Mouse (Mus musculus) forebrain, embryonic 16.5 days (tissue): Measurements from ENCODE around the gene Col25a1. TPM values are rescaled to one million over a fixed set of nuclear protein-coding genes. Genes with fewer than 3 reads are reported as not detected.
A peak's percentile ranks its signal among the peaks of the same experiment; 100 is the strongest.

Experiments used
- ATAC-seq: fragments of 200-750 bp; cut with Nextera tagmentation; 2 replicates; pipeline ENCODE4 v1.8.0; 2017; ENCODE audit warnings: mild to moderate bottlenecking, moderate library complexity
- H3K27ac ChIP-seq: fragments of 300-500 bp; sonication (generic); 2 replicates; pipeline ENCODE4 v1.5.1; 2014; ENCODE audit warnings: low read length, control low read depth
- H3K27me3 ChIP-seq: fragments of 300-500 bp; sonication (generic); replicated peaks from 2 replicates; pipeline ENCODE4 v1.6.1; 2014; ENCODE audit warnings: low read length; ENCODE audit not compliant: control insufficient read depth, insufficient read depth
- H3K36me3 ChIP-seq: fragments of 300-500 bp; sonication (generic); 2 replicates; pipeline ENCODE4 v1.6.1; 2014; ENCODE audit not compliant: control insufficient read depth, insufficient read depth
- H3K4me1 ChIP-seq: fragments of 300-500 bp; sonication (generic); replicated peaks from 2 replicates; pipeline ENCODE4 v1.6.1; 2014; ENCODE audit warnings: low read length; ENCODE audit not compliant: control insufficient read depth, insufficient read depth
- H3K4me2 ChIP-seq: fragments of 300-500 bp; sonication (generic); 2 replicates; pipeline ENCODE4 v1.6.1; 2014; ENCODE audit warnings: mild to moderate bottlenecking, low read length, control low read depth
- H3K4me3 ChIP-seq: fragments of 300-500 bp; sonication (generic); replicated peaks from 2 replicates; pipeline ENCODE4 v1.5.1; 2014; ENCODE audit warnings: mild to moderate bottlenecking, low read length, control low read depth
- H3K9ac ChIP-seq: fragments of 300-500 bp; sonication (generic); replicated peaks from 2 replicates; pipeline ENCODE4 v1.6.1; 2014; ENCODE audit warnings: low read depth, low read length, control low read depth
- H3K9me3 ChIP-seq: fragments of 300-500 bp; sonication (generic); 2 replicates; pipeline ENCODE4 v1.6.1; 2016; ENCODE audit warnings: low read length; ENCODE audit not compliant: control insufficient read depth
- WGBS: fragments of 180-500 bp; shearing (Covaris S2); extraction: QIAGEN DNeasy Blood & Tissue Kit; methylation state at CpG from one replicate; pipeline ENCODE4 v1.1.7; 2014; 5-methylcytosine and 5-hydroxymethylcytosine counted together
- polyA plus RNA-seq: library from polyadenylated mRNA; unstranded; fragments of >200 nt; fragmentation: Nextera tagmentation; extraction: Ambion mirVana; gene quantifications from 2 replicates; pipeline ENCODE4 v1.2.1, GENCODE M21; 2015

Col25a1 gene
- polyA plus RNA-seq, result 4.1 and 6.3 TPM in 2 replicates

DNA sequence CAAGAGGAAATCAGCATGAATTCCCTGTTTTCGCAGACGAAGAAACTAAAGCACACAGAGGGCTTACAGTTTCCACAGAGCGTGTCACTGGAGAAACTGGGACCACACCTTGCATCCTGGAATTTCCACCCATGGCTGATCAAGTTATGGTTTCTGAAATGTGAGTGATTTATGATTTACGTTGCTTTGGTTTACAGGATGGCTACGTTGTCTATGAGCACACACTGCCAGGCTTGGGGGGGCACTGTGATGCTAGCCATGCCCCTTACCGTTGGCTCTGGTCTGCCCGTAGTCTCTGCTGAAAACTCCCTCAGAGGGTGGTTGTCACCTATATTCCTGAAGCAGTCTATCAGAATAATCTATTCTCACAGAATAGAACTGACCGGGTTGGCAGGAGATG, at the start of gene Col25a1:
Gene Col25a1, plus strand, starts transcription at position 301 of the 400 bp plus-strand sequence.
- WGBS, result 87% methylated on average over 8 of the region's 8 CpGs
- Histone ChIP-seq H3K4me1 (peaks cover 6% of the 10 kb centered on the region), H3K27ac (no peak within 1 kb of the TSS), H3K4me2 (no peak within 1 kb of the TSS), H3K36me3 (no peaks in the 10 kb centered on the region), H3K9ac (no peak within 1 kb of the TSS), H3K4me3 (no peak within 1 kb of the TSS), H3K27me3 (no peaks in the 10 kb centered on the region), H3K9me3 (no peaks in the 10 kb centered on the region)
- ATAC-seq, result no peak

DNA sequence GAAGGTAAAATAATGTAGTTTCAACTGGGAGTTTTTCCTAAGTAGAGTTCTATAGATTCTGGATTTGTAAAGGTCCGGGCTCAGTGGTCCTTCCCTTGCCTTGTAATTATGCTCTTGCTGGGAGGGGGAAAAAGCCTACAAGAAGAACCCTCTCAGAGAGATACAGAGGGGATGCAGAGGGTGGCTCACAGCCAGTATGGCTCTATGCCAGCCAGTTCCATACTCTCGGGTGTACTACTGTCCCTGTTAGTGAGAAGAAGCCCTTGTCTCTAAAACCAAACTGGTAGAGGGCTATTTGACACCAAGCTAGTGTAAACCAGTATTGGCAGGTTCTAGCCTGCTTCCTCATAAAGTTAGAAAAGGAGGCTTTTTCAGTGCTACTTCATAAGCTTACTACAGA, 48.0 kb upstream of the Col25a1 start:
- no peak for ATAC-seq
- Histone ChIP-seq H3K27ac (no peak overlapping the region), H3K36me3 (no peaks in the 10 kb centered on the region), H3K27me3 (no peaks in the 10 kb centered on the region), H3K4me3 (no peak overlapping the region), H3K4me1 (no peaks in the 10 kb centered on the region), H3K9ac (no peak overlapping the region), H3K4me2 (no peak overlapping the region), H3K9me3 (no peaks in the 10 kb centered on the region)
- 32% methylated on average over 2 of the region's 2 CpGs for WGBS

DNA sequence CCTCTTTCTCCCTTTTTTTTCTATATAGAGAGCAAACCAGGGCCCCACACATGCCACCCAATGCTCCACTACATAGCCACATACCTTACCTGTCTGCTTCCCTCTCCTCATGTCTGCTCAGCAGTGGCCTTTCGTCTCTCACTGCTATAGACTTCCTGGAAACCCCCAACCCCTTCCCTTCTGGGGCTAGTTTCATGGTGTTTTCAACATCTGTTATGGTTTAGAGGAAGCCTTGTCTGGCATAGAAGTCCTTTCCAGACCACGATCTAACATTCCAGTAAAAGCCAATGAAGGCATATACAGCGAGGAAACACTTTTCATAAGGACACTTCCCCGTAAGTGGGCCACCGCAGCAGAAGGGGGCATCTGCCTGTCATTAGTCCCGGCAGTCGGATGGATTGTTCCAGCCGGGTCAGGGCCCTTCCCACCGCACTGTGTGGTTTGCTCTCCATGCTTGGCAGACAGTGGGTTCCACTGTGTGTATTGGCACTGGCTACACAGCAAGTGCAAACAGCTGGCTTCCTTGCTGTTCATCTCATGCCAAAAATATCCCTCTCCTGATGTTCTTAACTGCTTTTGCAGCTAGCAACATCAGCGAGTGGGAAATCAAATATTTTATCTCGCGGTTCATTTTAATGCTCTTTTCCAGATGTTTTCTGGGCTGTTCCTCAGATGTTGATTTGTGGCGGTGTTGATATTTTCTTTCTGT, 44.8 kb upstream of the Col25a1 start:
- H3K9me3 ChIP-seq, result no peaks in the 10 kb centered on the region

DNA sequence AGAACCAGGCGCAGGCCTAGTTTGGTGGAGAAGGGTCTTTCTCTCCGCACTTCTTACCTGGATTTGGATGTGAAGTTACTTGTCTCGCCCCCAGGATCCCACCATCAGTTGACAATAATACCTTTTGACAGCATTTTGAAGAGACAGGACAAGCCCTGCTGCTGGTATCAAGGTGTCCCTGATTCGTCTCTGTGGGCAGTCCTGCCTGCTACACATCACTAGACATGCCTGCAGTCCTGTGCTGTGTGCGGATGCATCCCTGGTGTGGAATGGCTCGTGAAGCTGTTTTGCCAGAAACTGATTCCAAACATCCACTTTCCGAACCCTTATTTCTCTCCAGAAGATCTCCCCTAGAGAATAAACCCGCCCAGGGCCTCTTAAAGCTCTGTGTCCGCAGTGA, 43.8 kb upstream of the Col25a1 start:
- ATAC-seq, result no peak
- Histone ChIP-seq H3K4me2 (no peak overlapping the region), H3K36me3 (no peaks in the 10 kb centered on the region), H3K27me3 (no peaks in the 10 kb centered on the region), H3K9me3 (no peaks in the 10 kb centered on the region), H3K27ac (no peak overlapping the region), H3K4me3 (no peak overlapping the region), H3K4me1 (no peaks in the 10 kb centered on the region; the same call in 1 of the 2 replicates), H3K9ac (no peak overlapping the region)
- WGBS, result 85% methylated on average over 9 of the region's 9 CpGs

More for the DNA sequence above, 44.8 kb upstream of the Col25a1 start:
- Histone ChIP-seq H3K4me2 (no peak overlapping the region), H3K27ac (no peak overlapping the region), H3K36me3 (no peaks in the 10 kb centered on the region), H3K4me3 (no peak overlapping the region), H3K4me1 (no peaks in the 10 kb centered on the region; the same call in 1 of the 2 replicates), H3K27me3 (no peaks in the 10 kb centered on the region), H3K9ac (no peak overlapping the region)
- 83% methylated on average over 13 of the region's 13 CpGs for WGBS
- no peak; the same call in 1 of the 2 replicates for ATAC-seq

- no peaks in the 10 kb centered on the region for H3K36me3 ChIP-seq
- ATAC-seq, result no peak
- no peaks in the 10 kb centered on the region for H3K27me3 ChIP-seq
- H3K4me1 ChIP-seq, result no peaks in the 10 kb centered on the region; the same call in 1 of the 2 replicates
- no peaks in the 10 kb centered on the region for H3K9me3 ChIP-seq
- no peak overlapping the region for H3K4me2 ChIP-seq
- no peak overlapping the region for H3K27ac ChIP-seq
- no peak overlapping the region for H3K4me3 ChIP-seq
- H3K9ac ChIP-seq, result no peak overlapping the region
- 91% methylated on average over 9 of the region's 9 CpGs for WGBS
Measured at GRCm38 (mm10) chr3:130088654-130089053, 42.6 kb upstream of the Col25a1 start.

DNA sequence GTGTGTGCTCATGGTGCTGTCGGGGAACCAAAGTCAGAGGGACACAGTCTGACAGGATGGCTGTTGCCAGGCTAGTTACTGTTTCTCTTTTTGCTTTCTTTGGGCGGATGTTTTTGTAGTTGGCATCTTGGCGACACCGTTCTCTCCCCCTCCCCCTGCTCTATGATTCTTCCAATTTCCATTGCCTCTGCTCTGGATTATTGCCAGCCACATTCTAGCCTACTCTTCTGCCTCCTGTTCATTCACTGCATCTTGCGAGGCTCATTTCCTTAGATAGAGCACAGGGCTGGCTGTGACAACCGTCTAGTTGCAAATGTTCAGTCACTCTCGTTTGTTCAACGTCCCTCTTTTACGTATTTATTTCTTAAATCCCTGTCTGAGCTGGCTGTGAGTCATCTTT, 40.8 kb upstream of the Col25a1 start:
- 43% methylated on average over 9 of the region's 9 CpGs for WGBS
- ATAC-seq, result 0 out of 2 replicates have a peak, but pooled peaks have one; percentile 22

DNA sequence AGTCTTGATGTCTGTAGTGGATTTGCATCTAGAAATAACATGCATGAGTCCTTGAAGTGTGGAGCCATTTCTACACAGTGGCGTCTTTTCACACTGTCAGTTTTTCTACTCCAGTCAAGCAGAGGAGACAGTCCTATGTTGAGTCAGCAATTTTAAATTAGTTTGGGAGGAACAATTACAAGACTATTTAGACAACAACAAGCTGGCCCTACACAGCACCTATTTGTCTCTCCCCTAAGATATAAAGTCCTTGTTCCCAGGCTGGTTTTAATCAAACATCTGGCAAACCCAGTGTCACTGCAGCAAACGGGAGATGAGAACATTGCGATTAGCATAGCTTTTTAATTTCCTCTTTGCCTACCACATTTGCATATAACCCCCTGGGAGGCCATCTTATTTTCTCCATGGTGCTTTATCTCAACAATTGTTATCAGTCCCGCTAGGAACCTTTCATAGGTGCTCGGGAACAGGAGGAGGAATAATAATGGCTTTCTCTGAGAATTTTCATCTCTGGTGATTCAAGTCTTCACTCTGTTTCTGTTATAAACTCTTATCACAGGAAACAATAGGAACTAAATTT, 37.1 kb upstream of the Col25a1 start:
- 49% methylated on average over 5 of the region's 5 CpGs for WGBS
- Histone ChIP-seq H3K4me1 (no peaks in the 10 kb centered on the region; the same call in 1 of the 2 replicates), H3K4me3 (no peak overlapping the region), H3K27ac (no peak overlapping the region), H3K27me3 (no peaks in the 10 kb centered on the region), H3K4me2 (no peak overlapping the region), H3K36me3 (no peaks in the 10 kb centered on the region), H3K9me3 (no peaks in the 10 kb centered on the region), H3K9ac (no peak overlapping the region)
- ATAC-seq, result no peak

More for the DNA sequence above, 40.8 kb upstream of the Col25a1 start:
- Histone ChIP-seq H3K9me3 (no peaks in the 10 kb centered on the region), H3K4me3 (no peak overlapping the region), H3K4me1 (no peaks in the 10 kb centered on the region; the same call in 1 of the 2 replicates), H3K4me2 (no peak overlapping the region), H3K27ac (no peak overlapping the region), H3K36me3 (no peaks in the 10 kb centered on the region), H3K9ac (no peak overlapping the region), H3K27me3 (no peaks in the 10 kb centered on the region)

DNA sequence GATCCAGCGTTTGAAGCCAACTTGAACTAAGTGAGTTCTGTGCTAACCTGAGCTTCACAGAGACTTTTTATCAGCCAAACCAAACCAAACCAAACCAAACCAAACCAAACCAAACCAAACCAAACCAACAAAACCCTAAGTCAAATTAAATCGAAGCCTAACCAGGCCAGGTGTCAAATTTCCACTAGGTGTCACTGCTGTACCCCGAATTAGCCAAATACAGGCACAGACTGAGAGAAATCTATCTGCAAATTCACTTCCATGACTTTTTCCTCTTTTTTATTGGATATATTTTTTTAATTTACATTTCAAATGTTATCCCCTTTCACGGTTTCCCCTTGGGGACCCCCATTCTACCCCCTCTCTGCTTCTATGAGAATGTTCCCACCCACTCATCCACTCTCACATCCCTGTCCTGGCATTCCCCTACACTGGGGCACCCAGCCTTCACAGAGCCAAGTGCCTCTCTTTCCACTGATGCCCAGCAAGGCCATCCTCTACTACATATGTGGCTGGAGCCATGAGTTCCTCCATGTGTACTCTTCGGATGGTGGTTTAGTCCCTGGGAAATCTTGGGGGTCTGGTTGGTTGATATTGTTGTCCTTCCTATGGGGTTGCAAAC, 36.0 kb upstream of the Col25a1 start:
- no peak overlapping the region for H3K27ac ChIP-seq
- no peak overlapping the region for H3K4me3 ChIP-seq
- no peaks in the 10 kb centered on the region for H3K9me3 ChIP-seq
- H3K27me3 ChIP-seq, result no peaks in the 10 kb centered on the region
- WGBS, result 39% methylated on average over 5 of the region's 5 CpGs
- H3K4me1 ChIP-seq, result no peaks in the 10 kb centered on the region; the same call in 1 of the 2 replicates
- H3K9ac ChIP-seq, result no peak overlapping the region
- no peaks in the 10 kb centered on the region for H3K36me3 ChIP-seq
- no peak overlapping the region for H3K4me2 ChIP-seq
- ATAC-seq, result peak; percentile 67

- Histone ChIP-seq H3K4me2 (no peak overlapping the region), H3K4me1 (no peaks in the 10 kb centered on the region), H3K9ac (no peak overlapping the region), H3K4me3 (no peak overlapping the region), H3K36me3 (no peaks in the 10 kb centered on the region), H3K27ac (no peak overlapping the region), H3K27me3 (no peaks in the 10 kb centered on the region), H3K9me3 (no peaks in the 10 kb centered on the region)
- WGBS, result 74% methylated on average over 8 of the region's 8 CpGs
- ATAC-seq, result no peak
Measured at GRCm38 (mm10) chr3:130103486-130103885, 27.8 kb upstream of the Col25a1 start.
